Mouse (Mus musculus) liver, embryonic 11.5 days (tissue): Measurements from ENCODE around the gene Dph2. TPM values are rescaled to one million over a fixed set of nuclear protein-coding genes. Genes with fewer than 3 reads are reported as not detected.

Experiments used
- ATAC-seq: fragments of 200-750 bp; cut with Nextera tagmentation; replicated peaks from 2 replicates; pipeline ENCODE4 v1.8.0; 2017; ENCODE audit warnings: moderate number of reproducible peaks, mild to moderate bottlenecking, moderate TSS enrichment, moderate library complexity; ENCODE audit not compliant: low FRiP score
- DNase-seq: peaks from one replicate; pipeline ENCODE4 v3.0.0-alpha.2; 2017; ENCODE audit warnings: low spot score
- H3K27ac ChIP-seq: fragments of 300-500 bp; sonication (generic); 2 replicates; pipeline ENCODE4 v1.5.1; 2014; ENCODE audit warnings: mild to moderate bottlenecking, low read depth, low read length, control low read depth
- H3K27me3 ChIP-seq: fragments of 300-500 bp; sonication (generic); replicated peaks from 2 replicates; pipeline ENCODE4 v1.6.1; 2014; ENCODE audit warnings: low read length, mixed read lengths; ENCODE audit not compliant: control insufficient read depth, insufficient read depth
- H3K36me3 ChIP-seq: fragments of 300-500 bp; sonication (generic); 2 replicates; pipeline ENCODE4 v1.6.1; 2014; ENCODE audit warnings: mild to moderate bottlenecking, low read length, moderate library complexity, mixed read lengths; ENCODE audit not compliant: control insufficient read depth, insufficient read depth
- H3K4me1 ChIP-seq: fragments of 300-500 bp; sonication (generic); replicated peaks from 2 replicates; pipeline ENCODE4 v1.6.1; 2014; ENCODE audit warnings: low read length, mixed read lengths; ENCODE audit not compliant: control insufficient read depth, insufficient read depth
- H3K4me2 ChIP-seq: fragments of 300-500 bp; sonication (generic); 2 replicates; pipeline ENCODE4 v1.6.1; 2014; ENCODE audit warnings: mild to moderate bottlenecking, control low read depth, moderate library complexity
- H3K4me3 ChIP-seq: fragments of 300-500 bp; sonication (generic); 2 replicates; pipeline ENCODE4 v1.5.1; 2014; ENCODE audit warnings: low read depth, low read length, control low read depth
- H3K9ac ChIP-seq: fragments of 300-500 bp; sonication (generic); 2 replicates; pipeline ENCODE4 v1.6.1; 2014; ENCODE audit warnings: low read depth, low read length, control low read depth
- H3K9me3 ChIP-seq: fragments of 300-500 bp; sonication (generic); 2 replicates; pipeline ENCODE4 v1.6.1; 2016; ENCODE audit warnings: low read length, inconsistent platforms, mixed read lengths; ENCODE audit not compliant: control insufficient read depth
- WGBS: fragments of 180-500 bp; shearing (Covaris S2); extraction: QIAGEN DNeasy Blood & Tissue Kit; methylation state at CpG from one replicate; pipeline ENCODE4 v1.1.7; 2014; 5-methylcytosine and 5-hydroxymethylcytosine counted together
- polyA plus RNA-seq: library from polyadenylated mRNA; unstranded; fragments of >200 nt; fragmentation: Nextera tagmentation; extraction: Ambion mirVana; gene quantifications from 2 replicates; pipeline ENCODE4 v1.2.1, GENCODE M21; 2014

Gene Dph2
- polyA plus RNA-seq, 1 experiment from 2014 or later, result 21.9 TPM

DNA sequence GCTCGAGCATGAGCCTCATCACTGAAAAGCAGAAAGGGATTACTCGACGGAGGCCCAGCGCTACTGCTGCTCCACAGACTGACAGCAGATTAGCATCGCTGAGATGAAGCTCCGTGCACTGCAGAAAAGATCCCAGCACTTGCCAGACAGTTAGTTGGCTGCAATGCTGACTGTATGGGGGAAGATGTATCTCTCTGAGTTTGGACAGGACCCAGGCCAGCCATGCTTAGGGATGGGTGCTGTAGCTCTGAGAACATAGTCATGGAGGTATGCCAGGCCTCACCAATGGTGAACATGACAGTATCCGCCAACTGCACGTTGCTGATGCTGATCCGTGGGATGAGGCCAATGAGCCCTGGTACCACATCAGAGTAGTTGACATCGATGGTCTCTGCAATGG is 12.3 kb upstream of the Dph2 start:
- Histone ChIP-seq H3K4me2 (no peak overlapping the region), H3K9me3 (no peaks in the 10 kb centered on the region), H3K4me3 (no peak overlapping the region), H3K36me3 (peaks cover 49% of the 10 kb centered on the region), H3K4me1 (no peaks in the 10 kb centered on the region), H3K9ac (no peak overlapping the region), H3K27me3 (no peaks in the 10 kb centered on the region), H3K27ac (no peak overlapping the region)
- DNase-seq, result no peak
- WGBS, result 90% methylated on average over 10 of the region's 10 CpGs
- no peak for ATAC-seq

DNA sequence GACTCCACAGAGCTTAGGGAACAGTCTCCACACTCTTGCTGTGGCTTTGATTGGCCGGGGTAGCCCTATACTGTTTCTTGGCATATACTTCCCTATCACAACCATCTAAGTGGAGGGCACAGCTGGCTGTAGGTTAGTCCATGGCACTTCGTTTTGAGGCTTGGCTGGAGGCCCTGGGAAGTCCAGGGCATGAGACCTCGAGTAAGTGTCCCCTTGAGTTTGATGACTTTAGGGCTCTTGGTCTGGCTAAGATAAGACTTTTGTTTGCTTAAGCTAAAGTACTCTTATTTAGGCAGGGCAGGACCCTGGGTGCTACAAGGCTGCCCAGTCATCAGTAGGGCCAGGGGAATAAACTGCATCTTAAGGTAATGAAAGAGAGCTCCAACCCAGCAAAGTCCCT is 6.3 kb upstream of the Dph2 start:
- peaks cover 29% of the 10 kb centered on the region for H3K36me3 ChIP-seq
- DNase-seq (no peak), ATAC-seq (no peak)
- no peaks in the 10 kb centered on the region for H3K4me1 ChIP-seq
- WGBS, result 71% methylated on average over 3 of the region's 3 CpGs
- no peaks in the 10 kb centered on the region for H3K9me3 ChIP-seq
- no peak overlapping the region for H3K27ac ChIP-seq
- no peaks in the 10 kb centered on the region for H3K27me3 ChIP-seq
- H3K4me2 ChIP-seq, result no peak overlapping the region
- H3K4me3 ChIP-seq, result no peak overlapping the region
- H3K9ac ChIP-seq, result no peak overlapping the region

DNA sequence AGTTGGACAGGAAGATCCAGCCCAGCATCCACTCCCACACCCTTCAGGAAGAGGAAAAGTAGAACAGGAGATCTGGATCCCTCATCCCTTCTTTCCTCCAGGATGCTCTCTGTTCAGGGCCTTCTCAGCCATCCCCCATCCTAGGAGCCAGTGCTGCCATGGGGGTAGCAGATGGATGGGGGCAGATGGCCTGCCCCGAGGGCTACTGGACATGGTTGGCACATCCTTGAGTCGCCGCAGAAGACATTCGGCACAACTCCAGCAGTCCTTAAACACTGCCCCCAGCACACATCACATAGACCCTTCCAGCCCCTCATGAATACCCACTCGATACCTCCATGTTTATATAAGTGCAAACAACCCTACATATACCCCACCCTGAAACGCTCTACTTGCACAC is 4.2 kb upstream of the Dph2 start:
- Histone ChIP-seq H3K27me3 (no peaks in the 10 kb centered on the region), H3K4me1 (peaks cover 4% of the 10 kb centered on the region), H3K9me3 (no peaks in the 10 kb centered on the region), H3K9ac (no peak overlapping the region), H3K4me3 (no peak overlapping the region), H3K36me3 (peaks cover 18% of the 10 kb centered on the region; the same call in 1 of the 2 replicates), H3K27ac (no peak overlapping the region), H3K4me2 (no peak overlapping the region)
- 94% methylated on average over 6 of the region's 6 CpGs for WGBS
- DNase-seq, result no peak
- ATAC-seq, result no peak

DNA sequence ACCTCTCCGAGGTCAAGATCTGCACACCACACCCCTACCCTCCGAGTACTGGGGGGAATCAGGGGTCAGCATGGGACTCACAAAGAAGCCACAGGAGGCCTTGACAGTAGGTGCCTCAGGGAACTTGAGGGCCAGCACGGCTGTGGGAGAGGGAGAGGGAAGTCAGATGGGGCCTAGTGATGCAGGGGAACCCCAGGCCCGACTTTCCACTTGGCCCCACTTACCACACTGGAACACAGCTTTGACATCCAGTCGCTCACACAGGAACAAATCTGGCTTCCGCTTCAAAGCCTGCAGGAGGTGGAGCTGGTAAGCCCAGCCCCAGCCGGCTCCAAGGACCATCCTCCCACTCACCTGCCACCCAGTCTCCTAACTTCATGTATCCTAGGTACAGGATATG is 3.5 kb upstream of the Dph2 start:
- Histone ChIP-seq H3K4me3 (no peak overlapping the region), H3K4me2 (no peak overlapping the region), H3K36me3 (peaks cover 14% of the 10 kb centered on the region), H3K27ac (no peak overlapping the region), H3K27me3 (no peaks in the 10 kb centered on the region), H3K4me1 (peaks cover 7% of the 10 kb centered on the region), H3K9ac (no peak overlapping the region), H3K9me3 (no peaks in the 10 kb centered on the region)
- WGBS, result 79% methylated on average over 7 of the region's 7 CpGs
- ATAC-seq, result no peak
- no peak for DNase-seq

DNA sequence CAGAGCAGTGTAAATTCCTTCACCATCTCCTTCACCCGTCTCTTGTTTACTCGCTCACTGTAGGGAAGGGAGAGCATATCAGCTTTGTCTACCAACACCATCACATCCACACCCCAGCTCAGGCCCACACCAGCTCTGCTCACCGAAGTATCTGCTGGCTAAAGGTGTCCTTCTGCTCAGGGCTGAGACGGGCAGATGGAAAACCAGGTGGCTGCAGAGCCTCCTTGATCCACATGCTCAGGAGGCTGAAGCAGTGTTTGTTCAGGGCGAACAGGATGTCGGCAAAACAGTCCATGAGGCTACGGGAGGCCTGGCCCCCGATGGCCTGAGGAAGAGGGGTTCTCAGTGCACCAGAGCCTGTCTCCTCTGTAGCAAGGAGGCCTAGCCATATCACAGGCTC is 2.8 kb upstream of the Dph2 start:
- Histone ChIP-seq H3K9ac (no peak overlapping the region), H3K4me3 (no peak overlapping the region), H3K4me1 (peaks cover 7% of the 10 kb centered on the region), H3K9me3 (no peaks in the 10 kb centered on the region), H3K36me3 (peaks cover 17% of the 10 kb centered on the region), H3K4me2 (no peak overlapping the region), H3K27me3 (no peaks in the 10 kb centered on the region), H3K27ac (no peak overlapping the region)
- DNase-seq, result no peak
- no peak for ATAC-seq
- WGBS, result 88% methylated on average over 8 of the region's 8 CpGs

DNA sequence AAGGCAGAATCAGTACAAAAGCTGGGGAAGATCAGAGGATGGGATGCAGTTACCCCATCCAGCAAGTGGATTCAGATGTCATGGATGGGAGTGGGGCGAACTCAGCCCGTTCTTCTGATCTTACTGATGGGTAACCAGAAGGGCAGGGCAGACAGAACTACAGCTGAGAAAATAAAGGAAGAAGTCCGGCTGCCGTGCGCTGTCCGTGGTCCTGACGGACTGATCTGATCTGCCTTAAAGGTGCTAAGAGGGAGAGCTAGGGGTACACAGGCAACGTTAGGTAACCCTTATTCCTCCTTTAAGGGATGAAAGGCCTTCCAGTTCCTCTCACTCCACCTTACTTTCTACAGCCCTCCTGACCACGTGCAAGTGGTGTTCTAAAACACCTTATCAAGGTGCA is 1.5 kb upstream of the Dph2 start:
- ATAC-seq (no peak), DNase-seq (peak; percentile 70)
- Histone ChIP-seq H3K36me3 (peaks cover 11% of the 10 kb centered on the region), H3K4me1 (peaks cover 7% of the 10 kb centered on the region), H3K4me2 (no peak overlapping the region), H3K4me3 (no peak overlapping the region), H3K27me3 (no peaks in the 10 kb centered on the region), H3K9me3 (no peaks in the 10 kb centered on the region), H3K9ac (no peak overlapping the region), H3K27ac (no peak overlapping the region)
- 26% methylated on average over 9 of the region's 9 CpGs for whole genome bisulfite sequencing

DNA sequence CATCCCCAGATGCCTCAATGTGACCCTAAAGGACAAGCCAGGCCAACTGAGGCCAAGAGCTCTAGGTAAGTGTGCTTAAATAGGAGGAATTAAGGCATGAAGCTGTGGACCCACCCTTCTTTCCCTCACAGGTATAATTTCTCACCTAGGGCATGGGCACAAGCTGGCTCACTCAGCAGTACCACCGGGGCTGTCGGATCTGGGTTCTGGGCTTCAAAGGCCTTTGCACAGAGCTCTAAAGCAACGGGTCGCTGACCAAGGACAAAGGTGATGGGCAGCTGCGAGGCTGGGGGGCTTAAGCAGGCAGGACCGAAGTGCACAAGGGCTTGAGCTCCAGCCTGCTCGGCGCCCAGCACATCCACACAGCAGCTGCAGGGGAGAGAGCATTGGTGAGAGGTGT is 1.1 kb downstream of the Dph2 start:
- Histone ChIP-seq H3K4me2 (peak overlapping the region; percentile 80), H3K27ac (no peak overlapping the region), H3K9ac (peak overlapping the region; percentile 65)

DNA sequence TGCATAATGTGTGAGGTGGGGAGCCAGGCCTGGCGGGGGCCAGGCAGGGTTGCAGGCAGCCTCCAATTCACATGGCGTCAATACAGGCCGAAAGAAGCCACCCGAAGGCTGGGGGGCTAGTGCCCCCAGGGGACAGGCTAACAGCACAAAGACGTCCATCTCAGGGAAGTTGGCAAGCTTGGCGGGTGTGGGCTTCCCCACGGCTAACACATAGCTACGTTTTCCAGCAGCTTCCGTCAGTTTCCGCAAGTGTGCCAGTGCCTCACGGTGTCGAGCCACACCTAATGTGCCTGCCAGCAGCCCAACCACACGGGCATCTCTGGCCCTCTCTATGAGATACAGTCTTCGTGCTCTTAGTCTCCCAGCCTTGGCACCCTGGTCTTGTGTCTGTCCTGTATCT is 1.8 kb downstream of the Dph2 start:
- Histone ChIP-seq H3K9ac (no peak overlapping the region), H3K9me3 (no peaks in the 10 kb centered on the region), H3K27me3 (no peaks in the 10 kb centered on the region), H3K27ac (no peak overlapping the region), H3K4me3 (0 out of 2 replicates have a peak overlapping the region, but pooled peaks have one; percentile 17), H3K4me1 (peaks cover 22% of the 10 kb centered on the region), H3K36me3 (peaks cover 14% of the 10 kb centered on the region), H3K4me2 (no peak overlapping the region)
- DNase-seq (no peak), ATAC-seq (no peak)
- 90% methylated on average over 14 of the region's 14 CpGs for WGBS

More for the DNA sequence above, 1.1 kb downstream of the Dph2 start:
- ATAC-seq, result no peak
- peaks cover 22% of the 10 kb centered on the region for H3K4me1 ChIP-seq
- peaks cover 11% of the 10 kb centered on the region for H3K36me3 ChIP-seq
- no peaks in the 10 kb centered on the region for H3K9me3 ChIP-seq
- no peaks in the 10 kb centered on the region for H3K27me3 ChIP-seq
- 88% methylated on average over 8 of the region's 8 CpGs for WGBS
- DNase-seq, result no peak
- peak overlapping the region; percentile 72 for H3K4me3 ChIP-seq

DNA sequence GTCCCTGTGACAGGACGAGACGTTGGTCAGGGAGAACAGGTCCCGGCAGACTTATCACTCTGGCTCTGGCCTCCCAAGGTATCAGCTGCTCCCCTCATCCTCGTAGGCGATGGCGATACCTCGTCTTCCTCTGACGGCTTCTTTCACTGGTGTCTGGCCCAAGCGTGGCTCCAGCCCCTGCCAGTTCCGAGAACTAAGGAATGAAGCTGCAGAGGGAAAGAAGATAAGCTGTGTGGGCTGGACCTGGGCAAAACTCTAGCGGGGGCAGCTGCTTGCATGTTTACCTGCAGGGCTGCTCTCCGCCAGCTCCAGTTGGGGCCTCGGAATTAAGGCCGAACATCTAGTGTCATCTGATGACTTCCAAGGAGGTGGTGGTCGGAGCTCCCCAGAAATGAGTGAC is 2.4 kb downstream of the Dph2 start:
- H3K36me3 ChIP-seq, result peaks cover 20% of the 10 kb centered on the region
- peaks cover 22% of the 10 kb centered on the region for H3K4me1 ChIP-seq
- DNase-seq (no peak), ATAC-seq (no peak)
- H3K4me3 ChIP-seq, result 0 out of 2 replicates have a peak overlapping the region, but pooled peaks have one; percentile 17
- no peaks in the 10 kb centered on the region for H3K9me3 ChIP-seq
- 89% methylated on average over 15 of the region's 15 CpGs for WGBS
- H3K27me3 ChIP-seq, result no peaks in the 10 kb centered on the region
- H3K4me2 ChIP-seq, result no peak overlapping the region
- no peak overlapping the region for H3K27ac ChIP-seq
- H3K9ac ChIP-seq, result no peak overlapping the region
